Mouse (Mus musculus): ENCODE measurements around the gene Wwc1. TPM values are rescaled to one million over a fixed set of nuclear protein-coding genes. Genes with fewer than 3 reads are reported as not detected.

The Wwc1 gene
- total RNA-seq, 2 experiments from 2014 or later, result 138 TPM

GRCm38 (mm10) chr11:35976482-35976881, 3.8 kb downstream of the Wwc1 start:
- intact Hi-C loops (cut with DNase I), result no loop called here
- DNase-seq (ENCODE audit: low spot score in 2 of 2), result peak in 1 of 2 experiments; percentile 53

GRCm38 (mm10) chr11:35974632-35975450, 5.5 kb downstream of the Wwc1 start:
- DNase-seq (ENCODE audit: low spot score in 2 of 2), result no peak
- intact Hi-C loops (cut with DNase I), result no loop called here

GRCm38 (mm10) chr11:35973135-35973534, 7.2 kb downstream of the Wwc1 start:
- intact Hi-C loops (cut with DNase I), result no loop called here
- no peak for DNase-seq (ENCODE audit: low spot score in 2 of 2)

GRCm38 (mm10) chr11:35972270-35972931, 7.9 kb downstream of the Wwc1 start:
- intact Hi-C loops (cut with DNase I), result no loop called here
- no peak for DNase-seq (ENCODE audit: low spot score in 2 of 2)

- intact Hi-C loops (cut with DNase I), result no loop called here
- no peak for DNase-seq (ENCODE audit: low spot score in 2 of 2)
These were observed 9.3 kb downstream of the Wwc1 start for GRCm38 (mm10) chr11:35970806-35971705.

GRCm38 (mm10) chr11:35968291-35968690, 12.0 kb downstream of the Wwc1 start:
- no peak for DNase-seq (ENCODE audit: low spot score in 2 of 2)
- intact Hi-C loops (cut with DNase I), result no loop called here

GRCm38 (mm10) chr11:35963981-35964549, 16.3 kb downstream of the Wwc1 start:
- no peak for DNase-seq (ENCODE audit: low spot score in 2 of 2)
- intact Hi-C loops (cut with DNase I), result no loop called here

GRCm38 (mm10) chr11:35963554-35963953, 16.8 kb downstream of the Wwc1 start:
- DNase-seq (ENCODE audit: low spot score in 2 of 2), result no peak
- intact Hi-C loops (cut with DNase I), result no loop called here

GRCm38 (mm10) chr11:35962431-35962830, 17.9 kb downstream of the Wwc1 start:
- no peak for DNase-seq (ENCODE audit: low spot score in 2 of 2)
- intact Hi-C loops (cut with DNase I), result no loop called here

GRCm38 (mm10) chr11:35959270-35959669, 21.1 kb downstream of the Wwc1 start:
- intact Hi-C loops (cut with DNase I), result no loop called here
- DNase-seq (ENCODE audit: low spot score in 2 of 2), result no peak

GRCm38 (mm10) chr11:35955572-35955971, 24.8 kb downstream of the Wwc1 start:
- no peak for DNase-seq (ENCODE audit: low spot score in 2 of 2)
- intact Hi-C loops (cut with DNase I), result no loop called here

GRCm38 (mm10) chr11:35953179-35953578, 27.1 kb downstream of the Wwc1 start:
- intact Hi-C loops (cut with DNase I), result no loop called here

GRCm38 (mm10) chr11:35951727-35952065, 28.6 kb downstream of the Wwc1 start:
- intact Hi-C loops (cut with DNase I), result no loop called here
- no peak for DNase-seq (ENCODE audit: low spot score in 2 of 2)

More at GRCm38 (mm10) chr11:35953179-35953578, 27.1 kb downstream of the Wwc1 start:
- DNase-seq (ENCODE audit: low spot score in 2 of 2), result no peak

GRCm38 (mm10) chr11:35951058-35951726, 29.1 kb downstream of the Wwc1 start:
- intact Hi-C loops (cut with DNase I), result no loop called here
- no peak for DNase-seq (ENCODE audit: low spot score in 2 of 2)

GRCm38 (mm10) chr11:35950466-35950865, 29.9 kb downstream of the Wwc1 start:
- DNase-seq (ENCODE audit: low spot score in 2 of 2), result no peak
- intact Hi-C loops (cut with DNase I), result no loop called here

- DNase-seq (ENCODE audit: low spot score in 2 of 2), result no peak
- intact Hi-C loops (cut with DNase I), result no loop called here
These were observed 30.3 kb downstream of the Wwc1 start for GRCm38 (mm10) chr11:35950011-35950410.

GRCm38 (mm10) chr11:35948457-35948881, 31.9 kb downstream of the Wwc1 start:
- DNase-seq (ENCODE audit: low spot score in 2 of 2), result no peak
- intact Hi-C loops (cut with DNase I), result no loop called here

- DNase-seq (ENCODE audit: low spot score in 2 of 2), result no peak
- intact Hi-C loops (cut with DNase I), result no loop called here
These were observed 32.4 kb downstream of the Wwc1 start for GRCm38 (mm10) chr11:35947944-35948343.

GRCm38 (mm10) chr11:35945187-35945586, 35.1 kb downstream of the Wwc1 start:
- no peak for DNase-seq (ENCODE audit: low spot score in 2 of 2)
- intact Hi-C loops (cut with DNase I), result no loop called here
